Mouse (Mus musculus) right cerebral cortex, postnatal 4 days (tissue): Measurements from ENCODE around the gene Stx7.

ENCODE experiments used
- DNase-seq: peaks from one replicate; pipeline ENCODE4 v3.0.0-alpha.2; 2022

The Stx7 gene

GRCm38 (mm10) chr10:24168854-24169253, 19.8 kb downstream of the Stx7 start:
- no peak for DNase-seq

DNA sequence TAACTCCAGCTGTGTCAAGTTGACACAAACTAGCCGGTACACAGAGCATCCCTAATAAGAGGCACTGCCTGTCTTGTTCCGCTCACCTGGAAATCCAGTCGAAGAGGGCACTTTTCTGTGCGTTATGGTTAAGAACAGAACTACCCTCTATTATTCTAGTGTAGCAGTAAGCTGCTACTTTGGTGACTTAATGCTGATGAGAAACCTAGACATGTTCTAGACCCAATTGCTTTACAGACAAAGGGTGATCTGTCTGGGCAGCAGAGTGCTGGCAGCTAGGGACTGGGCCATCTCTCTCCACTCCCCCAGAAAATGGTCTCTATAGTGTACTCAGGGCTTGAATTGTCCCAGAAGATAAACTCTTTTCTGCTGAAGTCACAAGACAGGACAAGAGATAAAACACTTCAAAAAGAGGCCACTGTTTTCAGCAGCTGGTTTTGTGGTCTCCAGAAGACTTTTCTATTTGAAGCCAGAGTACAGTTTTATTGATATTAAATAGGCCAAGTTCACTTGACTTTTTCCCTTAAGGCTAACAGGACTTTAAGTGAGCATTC, 22.9 kb downstream of the Stx7 start:
- no peak for DNase-seq

GRCm38 (mm10) chr10:24173210-24174001, 24.3 kb downstream of the Stx7 start:
- DNase-seq: peak; percentile 25

GRCm38 (mm10) chr10:24190392-24190791, 41.3 kb downstream of the Stx7 start:
- DNase-seq: peak; percentile 22

DNA sequence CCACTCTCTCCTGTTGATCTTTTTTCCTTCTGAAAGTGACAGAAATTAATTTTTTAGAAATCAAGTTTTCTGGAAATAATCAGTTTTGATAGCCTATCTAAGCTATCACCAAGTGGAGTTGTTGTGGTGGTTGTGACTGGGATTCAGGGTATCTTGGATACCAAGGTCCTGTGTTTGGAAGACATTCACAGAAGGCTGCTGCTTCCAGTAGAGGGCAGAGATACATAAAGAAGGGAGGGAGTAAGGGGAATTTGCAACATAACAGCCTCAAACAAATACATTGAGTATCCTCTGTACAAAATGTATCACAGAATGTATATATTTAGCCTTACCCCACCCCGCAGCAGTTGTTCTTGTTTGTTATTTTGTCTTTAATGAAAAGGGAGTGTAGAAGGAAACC, 42.9 kb downstream of the Stx7 start:
- DNase-seq: no peak

DNA sequence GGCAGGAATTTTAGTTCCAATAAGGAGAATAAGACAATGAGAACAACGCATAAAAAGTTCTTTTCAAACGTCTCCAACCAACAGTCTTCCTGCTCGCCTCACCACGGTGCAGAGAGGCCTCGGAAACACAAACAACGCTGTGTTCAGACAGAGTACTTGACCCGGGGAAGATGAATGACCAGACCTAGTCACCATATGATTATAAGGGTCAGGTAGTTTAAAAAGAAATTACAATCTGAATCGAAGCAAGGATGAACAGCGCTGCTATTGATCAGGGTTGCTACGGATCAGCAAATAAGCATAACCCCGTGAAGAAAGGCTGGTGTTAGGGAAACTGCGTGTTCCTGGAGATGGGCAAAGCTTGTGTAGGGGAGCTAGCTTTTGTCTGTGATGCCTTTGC, 50.2 kb downstream of the Stx7 start:
- no peak for DNase-seq

DNA sequence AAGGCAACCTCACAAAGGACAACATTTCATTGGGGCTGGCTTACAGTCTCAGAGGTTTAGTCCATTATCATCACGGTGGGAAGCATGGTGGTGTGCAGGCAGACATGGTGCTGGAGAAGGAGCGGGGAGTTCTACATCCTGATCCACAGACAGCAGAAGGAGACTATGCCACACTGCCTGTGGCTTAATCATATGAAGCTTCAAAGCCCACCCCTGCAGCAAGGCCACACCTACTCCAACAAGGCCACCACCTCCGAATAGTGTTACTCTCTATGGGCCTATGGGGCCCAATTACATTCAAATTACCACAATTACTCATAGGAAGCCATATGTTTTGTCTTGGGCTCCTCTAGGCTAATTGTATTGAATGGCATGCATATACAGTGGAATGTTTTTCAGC, 51.0 kb downstream of the Stx7 start:
- DNase-seq: no peak

DNA sequence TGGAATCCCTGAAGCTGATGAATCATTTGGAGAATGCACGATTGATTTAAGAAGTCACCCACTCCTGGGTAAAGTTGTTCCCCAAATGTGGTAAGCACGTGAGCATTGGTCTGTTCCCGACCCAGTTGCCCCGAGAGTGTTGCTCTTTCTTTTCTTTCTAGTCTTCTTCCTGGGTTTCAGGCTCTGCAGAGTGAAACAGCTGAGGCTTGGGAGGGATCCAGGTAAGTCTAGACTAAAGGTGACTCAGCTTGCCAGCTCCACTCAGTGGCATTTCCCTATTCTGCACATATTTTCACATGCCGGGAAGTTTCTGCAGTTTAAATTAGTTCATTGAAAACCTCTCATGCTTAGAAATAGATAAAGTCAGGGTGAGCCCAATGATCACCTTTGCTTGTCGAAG, 61.0 kb downstream of the Stx7 start:
- no peak for DNase-seq

GRCm38 (mm10) chr10:24213297-24213696, 64.2 kb downstream of the Stx7 start:
- no peak for DNase-seq

- DNase-seq: no peak
These were observed 68.6 kb downstream of the Stx7 start for GRCm38 (mm10) chr10:24217558-24218268.

- no peak for DNase-seq
These were observed 71.8 kb downstream of the Stx7 start for GRCm38 (mm10) chr10:24220931-24221330.

DNA sequence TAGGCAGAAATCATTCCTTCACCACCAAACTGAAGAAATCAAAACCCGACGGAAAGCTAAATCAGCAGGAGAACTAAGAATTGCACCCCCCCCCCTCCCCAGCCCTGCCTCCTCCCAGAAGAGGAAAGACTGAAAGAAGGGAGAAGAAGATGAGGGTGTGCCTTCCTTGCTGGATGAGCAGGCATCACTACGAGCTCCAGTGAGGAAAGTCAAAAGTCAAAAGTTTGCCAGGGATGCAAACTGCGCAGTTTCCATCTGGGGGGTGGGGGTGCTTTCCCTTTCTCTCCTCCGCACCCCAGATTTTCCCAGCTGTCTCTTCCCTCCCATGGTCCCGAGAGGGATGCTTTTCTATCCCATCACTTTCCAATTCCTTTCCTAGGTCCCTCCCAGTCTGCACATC, 73.8 kb downstream of the Stx7 start:
- DNase-seq: no peak

- DNase-seq: peak; percentile 25
These were observed 74.5 kb downstream of the Stx7 start, which contains the start of gene Moxd1 for GRCm38 (mm10) chr10:24223449-24224143. Moxd1 (plus strand) TSS chr10:24223517.

- DNase-seq: no peak
These were observed 75.5 kb downstream of the Stx7 start for GRCm38 (mm10) chr10:24224591-24224990.

- no peak for DNase-seq
These were observed 79.4 kb downstream of the Stx7 start for GRCm38 (mm10) chr10:24228318-24229183.

- no peak for DNase-seq
These were observed 83.2 kb downstream of the Stx7 start for GRCm38 (mm10) chr10:24232281-24232680.

- no peak for DNase-seq
These were observed 86.6 kb downstream of the Stx7 start for GRCm38 (mm10) chr10:24235426-24236283.
